Mouse (Mus musculus): ENCODE results near the gene Srebf2. TPM values are rescaled to one million over a fixed set of nuclear protein-coding genes. Genes with fewer than 3 reads are reported as not detected.
"Not testable (repeated sequence)": the region's sequence is repeated elsewhere in the genome, so short reads cannot be mapped to it uniquely, and the experiment has no call there.

The Srebf2 gene
- 10 to 100 TPM; 32.6 to 51.4 TPM for polyA plus RNA-seq (2017; shearing (Covaris generic))

GRCm38 (mm10) chr15:82146770-82147610 is at the start of gene Srebf2:
Srebf2 (plus strand) TSS chr15:82147181.
- ATAC-seq: peak; percentile 97

GRCm38 (mm10) chr15:82106953-82107555 is 39.9 kb upstream of the Srebf2 start:
- no peak for ATAC-seq

- ATAC-seq: no peak
Observed at GRCm38 (mm10) chr15:82120544-82120943, 26.4 kb upstream of the Srebf2 start.

- ATAC-seq: not testable (repeated sequence)
Observed at GRCm38 (mm10) chr15:82126690-82127089, 20.3 kb upstream of the Srebf2 start.

GRCm38 (mm10) chr15:82127426-82128374 is 19.3 kb upstream of the Srebf2 start, which contains the start of gene Ccdc134:
Ccdc134 (plus strand) TSS chr15:82127922.
- ATAC-seq: peak; percentile 98

- ATAC-seq: no peak
Observed at GRCm38 (mm10) chr15:82128398-82128797, 18.6 kb upstream of the Srebf2 start.

GRCm38 (mm10) chr15:82130599-82130998 is 16.4 kb upstream of the Srebf2 start:
- no peak for ATAC-seq

GRCm38 (mm10) chr15:82135372-82135771 is 11.6 kb upstream of the Srebf2 start:
- ATAC-seq: no peak

GRCm38 (mm10) chr15:82138565-82138964 is 8.4 kb upstream of the Srebf2 start:
- ATAC-seq: peak; percentile 74

- no peak for ATAC-seq
Observed at GRCm38 (mm10) chr15:82139196-82139595, 7.8 kb upstream of the Srebf2 start.

- no peak for ATAC-seq
Observed at GRCm38 (mm10) chr15:82140355-82140754, 6.6 kb upstream of the Srebf2 start.

- no peak for ATAC-seq
Observed at GRCm38 (mm10) chr15:82144157-82144556, 2.8 kb upstream of the Srebf2 start.

- no peak for ATAC-seq
Observed at GRCm38 (mm10) chr15:82145408-82145807, 1.6 kb upstream of the Srebf2 start.

- no peak for ATAC-seq
Observed at GRCm38 (mm10) chr15:82145851-82146769, 871 bp upstream of the Srebf2 start.

GRCm38 (mm10) chr15:82147611-82148111 is 680 bp downstream of the Srebf2 start:
- ATAC-seq: no peak

GRCm38 (mm10) chr15:82148510-82148911 is 1.5 kb downstream of the Srebf2 start:
- ATAC-seq: no peak

GRCm38 (mm10) chr15:82150042-82150441 is 3.1 kb downstream of the Srebf2 start:
- ATAC-seq: no peak

- no peak for ATAC-seq
Observed at GRCm38 (mm10) chr15:82151176-82151575, 4.2 kb downstream of the Srebf2 start.

- no peak for ATAC-seq
Observed at GRCm38 (mm10) chr15:82152022-82152421, 5.0 kb downstream of the Srebf2 start.

GRCm38 (mm10) chr15:82152435-82152834 is 5.5 kb downstream of the Srebf2 start:
- no peak for ATAC-seq

- no peak for ATAC-seq
Observed at GRCm38 (mm10) chr15:82156298-82156697, 9.3 kb downstream of the Srebf2 start.

Measured in activated CD4-positive, CD25-positive, alpha-beta regulatory T cell, adult 4 months (primary cell).